In genomic region chr14:74909021-74909420, GRCm38 (mm10) we compare ENCODE assay signal across 15 mouse cellular contexts. TPM values are rescaled to one million over a fixed set of nuclear protein-coding genes. Genes with fewer than 3 reads are reported as not detected.
DNase-seq lines count a peak whose midpoint lies in the region; ATAC-seq and TF ChIP-seq lines count a peak whose summit lies in the region.
"Had no signal": no experiment of that assay in that cellular context is flagged by ENCODE, and none has a peak within 500 bp of the region (broad histone marks: within the 10 kb centered on the region; RNA-seq: fewer than 3 reads in every experiment).

No protein-coding gene starts in this region.

- H3K4me2 ChIP-seq in forebrain, embryonic 15.5 days (replicated peaks): no peak overlapping the region
- no peak overlapping the region for H3K4me2 ChIP-seq in forebrain, postnatal 0 days (ENCODE audit: low read depth)
- H3K4me2 ChIP-seq: hindbrain, embryonic 15.5 days; neural tube, embryonic 15.5 days had no signal

- no peak overlapping the region for H3K4me3 ChIP-seq in forebrain, embryonic 15.5 days
- no peak overlapping the region for H3K4me3 ChIP-seq in forebrain, postnatal 0 days (ENCODE audit: low read depth, low read length)
- H3K4me3 ChIP-seq in layer of hippocampus, adult 2 months: no peak overlapping the region
- no peak overlapping the region for H3K4me3 ChIP-seq in small intestine, adult 2 months (ENCODE audit: low read depth, low read length)
- H3K4me3 ChIP-seq: heart, embryonic 10.5 days; hindbrain, embryonic 15.5 days; neural tube, embryonic 15.5 days had no signal

- H3K9me3 ChIP-seq in forebrain, embryonic 15.5 days: no peaks in the 10 kb centered on the region
- H3K9me3 ChIP-seq in forebrain, postnatal 0 days (ENCODE audit: low read length): no peaks in the 10 kb centered on the region
- H3K9me3 ChIP-seq: heart, embryonic 10.5 days; hindbrain, embryonic 15.5 days; neural tube, embryonic 15.5 days had no signal

- TF ChIP-seq CTCF in forebrain, postnatal 0 days (IDR thresholded peaks at IDR 0.05; ENCODE audit: low read depth): no peak
- no peak for TF ChIP-seq CTCF in layer of hippocampus, adult 2 months (conservative IDR thresholded peaks at IDR 0.05)
- TF ChIP-seq CTCF in small intestine, adult 2 months (IDR thresholded peaks at IDR 0.05; ENCODE audit: extremely low read depth, insufficient read length, insufficient replicate concordance, low read depth, low read length): no peak

- H3K27ac ChIP-seq in forebrain, embryonic 15.5 days (replicated peaks): peak overlapping the region; percentile 91; the same call in 1 of the 2 replicates
- no peak overlapping the region for H3K27ac ChIP-seq in forebrain, postnatal 0 days (ENCODE audit: low read depth, low read length)
- H3K27ac ChIP-seq in layer of hippocampus, adult 2 months: peak overlapping the region; percentile 28; the same call in 1 of the 2 replicates
- peak overlapping the region; percentile 28; the same call in 1 of the 2 replicates for H3K27ac ChIP-seq in small intestine, adult 2 months (ENCODE audit: insufficient read depth, low read depth, low read length)
- H3K27ac ChIP-seq: heart, embryonic 10.5 days; hindbrain, embryonic 15.5 days; neural tube, embryonic 15.5 days had no signal

- ATAC-seq in forebrain, embryonic 15.5 days (replicated peaks): no peak
- no peak for ATAC-seq in forebrain, postnatal 0 days

- peaks cover 24% of the 10 kb centered on the region for H3K4me1 ChIP-seq in forebrain, embryonic 15.5 days
- H3K4me1 ChIP-seq in forebrain, postnatal 0 days (ENCODE audit: insufficient read depth): peaks cover 6% of the 10 kb centered on the region; the same call in 1 of the 2 replicates
- peaks cover 37% of the 10 kb centered on the region for H3K4me1 ChIP-seq in small intestine, adult 2 months (ENCODE audit: control insufficient read depth, insufficient read depth, insufficient read length, low read length)

- H3K36me3 ChIP-seq in forebrain, embryonic 15.5 days: no peaks in the 10 kb centered on the region
- no peaks in the 10 kb centered on the region for H3K36me3 ChIP-seq in forebrain, postnatal 0 days (ENCODE audit: insufficient read depth)
- H3K36me3 ChIP-seq in small intestine, adult 2 months (ENCODE audit: control insufficient read depth, insufficient read depth, low read length): no peaks in the 10 kb centered on the region
- H3K36me3 ChIP-seq: heart, embryonic 10.5 days; hindbrain, embryonic 15.5 days; neural tube, embryonic 15.5 days had no signal

- 89% methylated on average over 8 of the region's 8 CpGs for WGBS in forebrain, embryonic 15.5 days
- 81% methylated on average over 8 of the region's 8 CpGs for WGBS in forebrain, postnatal 0 days
- WGBS in small intestine, adult 2 months: 45% methylated on average over 8 of the region's 8 CpGs

- no peak for TF ChIP-seq POLR2A in small intestine, adult 2 months (IDR thresholded peaks at IDR 0.05; ENCODE audit: low read depth, low read length)

- no peak overlapping the region for H3K9ac ChIP-seq in forebrain, embryonic 15.5 days (replicated peaks)
- no peak overlapping the region for H3K9ac ChIP-seq in forebrain, postnatal 0 days
- H3K9ac ChIP-seq: hindbrain, embryonic 15.5 days; neural tube, embryonic 15.5 days had no signal

- no peaks in the 10 kb centered on the region for H3K27me3 ChIP-seq in forebrain, embryonic 15.5 days
- H3K27me3 ChIP-seq in forebrain, postnatal 0 days (ENCODE audit: insufficient read depth, low read length): no peaks in the 10 kb centered on the region
- no peaks in the 10 kb centered on the region for H3K27me3 ChIP-seq in small intestine, adult 2 months (ENCODE audit: control insufficient read depth, insufficient read depth, low read length)
- H3K27me3 ChIP-seq: hindbrain, embryonic 15.5 days; neural tube, embryonic 15.5 days had no signal

- no peak for DNase-seq in forebrain, postnatal 0 days
- no peak for DNase-seq in layer of hippocampus, adult 2 months (ENCODE audit: low spot score in 2 of 2)
- no peak for DNase-seq in layer of hippocampus, adult 9-10 months (ENCODE audit: low spot score)
- peak; percentile 30 for DNase-seq in thymus, postnatal 14 days
- DNase-seq in thymus, postnatal 10 days (ENCODE audit: low spot score in 2 of 2): no peak
- DNase-seq in frontal cortex, postnatal 10 days (ENCODE audit: low spot score in 2 of 2): no peak
- DNase-seq: adrenal gland, postnatal 14 days; cerebellum, postnatal 25 days; kidney, adult 18-20 months; kidney, postnatal 4 days had no signal

RNA-seq across cellular contexts. Expression of gene Lrch1, which starts 38.7 kb away (rescaled TPM):
- polyA plus RNA-seq in forebrain, embryonic 15.5 days (2015; fragmentation: Nextera tagmentation; extraction: Ambion mirVana): 10.9 and 13.6 TPM in 2 replicates
- total RNA-seq in forebrain, postnatal 0 days (2014; rRNA removed): 12.6 and 20.8 TPM in 2 replicates
- polyA plus RNA-seq in forebrain, postnatal 0 days (2015; fragmentation: Nextera tagmentation; extraction: Ambion mirVana): 8.1 and 12.7 TPM in 2 replicates
- 10 to 100 TPM; 17.5 to 24.7 TPM for total RNA-seq in layer of hippocampus, adult 2 months (2021)
- 3.5 and 6.1 TPM in 2 replicates for polyA plus RNA-seq in small intestine, adult 2 months (2012; rRNA removed)
